Mouse (Mus musculus) stomach, embryonic 16.5 days (tissue): ENCODE data around the gene Kbtbd8. TPM values are rescaled to one million over a fixed set of nuclear protein-coding genes. Genes with fewer than 3 reads are reported as not detected.

Experiments
- ATAC-seq: fragments of 200-750 bp; cut with Nextera tagmentation; 2 replicates; pipeline ENCODE4 v1.8.0; 2017; ENCODE audit warnings: moderate number of reproducible peaks, moderate TSS enrichment; ENCODE audit not compliant: insufficient read depth, low FRiP score
- H3K27ac ChIP-seq: fragments of 300-500 bp; sonication (generic); 2 replicates; pipeline ENCODE4 v1.5.1; 2014; ENCODE audit warnings: low read length
- H3K27me3 ChIP-seq: fragments of 300-500 bp; sonication (generic); 2 replicates; pipeline ENCODE4 v1.6.1; 2014; ENCODE audit warnings: low read length, control low read depth, mixed read lengths; ENCODE audit not compliant: control insufficient read depth, insufficient read depth
- H3K36me3 ChIP-seq: fragments of 300-500 bp; sonication (generic); 2 replicates; pipeline ENCODE4 v1.6.1; 2014; ENCODE audit warnings: low read length; ENCODE audit not compliant: control insufficient read depth, insufficient read depth
- H3K4me1 ChIP-seq: fragments of 300-500 bp; sonication (generic); 2 replicates; pipeline ENCODE4 v1.6.1; 2014; ENCODE audit warnings: low read length, control low read depth, mixed read lengths; ENCODE audit not compliant: control insufficient read depth, insufficient read depth
- H3K4me2 ChIP-seq: fragments of 300-500 bp; sonication (generic); 2 replicates; pipeline ENCODE4 v1.6.1; 2014; ENCODE audit warnings: low read depth, low read length, mixed read lengths
- H3K4me3 ChIP-seq: fragments of 300-500 bp; sonication (generic); replicated peaks from 2 replicates; pipeline ENCODE4 v1.5.1; 2014; ENCODE audit warnings: mild to moderate bottlenecking, low read length
- H3K9ac ChIP-seq: fragments of 300-500 bp; sonication (generic); 2 replicates; pipeline ENCODE4 v1.6.1; 2014; ENCODE audit warnings: low read length
- H3K9me3 ChIP-seq: fragments of 300-500 bp; sonication (generic); replicated peaks from 2 replicates; pipeline ENCODE4 v1.6.1; 2016; ENCODE audit warnings: low read length, control low read depth; ENCODE audit not compliant: control insufficient read depth
- WGBS: fragments of 180-500 bp; shearing (Covaris S2); extraction: QIAGEN DNeasy Blood & Tissue Kit; methylation state at CpG from one replicate; pipeline ENCODE4 v1.1.7; 2014; 5-methylcytosine and 5-hydroxymethylcytosine counted together
- polyA plus RNA-seq: library from polyadenylated mRNA; unstranded; fragments of >200 nt; fragmentation: Nextera tagmentation; extraction: Ambion mirVana; gene quantifications from 2 replicates; pipeline ENCODE4 v1.2.1, GENCODE M21; 2015

The Kbtbd8 gene
- 4.1 and 4.2 TPM in 2 replicates for polyA plus RNA-seq

- H3K9me3 ChIP-seq: no peaks in the 10 kb centered on the region
- H3K36me3 ChIP-seq: no peaks in the 10 kb centered on the region
- H3K27ac ChIP-seq: peak within 1 kb of the TSS; percentile 76
- peak within 1 kb of the TSS; percentile 78 for H3K4me3 ChIP-seq
- H3K4me1 ChIP-seq: no peaks in the 10 kb centered on the region
- peak within 1 kb of the TSS; percentile 78 for H3K9ac ChIP-seq
- WGBS: 25% methylated on average over 13 of the region's 13 CpGs
- no peaks in the 10 kb centered on the region for H3K27me3 ChIP-seq
- ATAC-seq: no peak
- H3K4me2 ChIP-seq: peak within 1 kb of the TSS; percentile 86
Measured at GRCm38 (mm10) chr6:95116946-95117345, at the start of gene Kbtbd8. Gene Kbtbd8, plus strand, starts transcription at chr6:95117240.

GRCm38 (mm10) chr6:95069753-95070152 lies 47.3 kb upstream of the Kbtbd8 start:
- H3K4me2 ChIP-seq: no peak overlapping the region
- H3K9ac ChIP-seq: no peak overlapping the region
- WGBS: 89% methylated on average over 10 of the region's 10 CpGs
- H3K9me3 ChIP-seq: no peaks in the 10 kb centered on the region
- no peak overlapping the region for H3K27ac ChIP-seq
- H3K27me3 ChIP-seq: no peaks in the 10 kb centered on the region
- ATAC-seq: no peak
- no peaks in the 10 kb centered on the region for H3K36me3 ChIP-seq
- H3K4me3 ChIP-seq: no peak overlapping the region
- H3K4me1 ChIP-seq: no peaks in the 10 kb centered on the region

GRCm38 (mm10) chr6:95085276-95085675 lies 31.8 kb upstream of the Kbtbd8 start:
- Histone ChIP-seq H3K36me3 (no peaks in the 10 kb centered on the region), H3K9ac (no peak overlapping the region)
- WGBS: 73% methylated on average over 1 of the region's 1 CpGs

GRCm38 (mm10) chr6:95087154-95087846 lies 29.7 kb upstream of the Kbtbd8 start:
- Histone ChIP-seq H3K27me3 (no peaks in the 10 kb centered on the region), H3K27ac (no peak overlapping the region), H3K4me1 (no peaks in the 10 kb centered on the region), H3K4me3 (no peak overlapping the region), H3K9ac (no peak overlapping the region), H3K4me2 (no peak overlapping the region), H3K36me3 (no peaks in the 10 kb centered on the region), H3K9me3 (no peaks in the 10 kb centered on the region)
- WGBS: 77% methylated on average over 6 of the region's 6 CpGs
- no peak for ATAC-seq

More at GRCm38 (mm10) chr6:95085276-95085675, 31.8 kb upstream of the Kbtbd8 start:
- Histone ChIP-seq H3K4me2 (no peak overlapping the region), H3K27me3 (no peaks in the 10 kb centered on the region), H3K9me3 (no peaks in the 10 kb centered on the region), H3K4me1 (no peaks in the 10 kb centered on the region), H3K4me3 (no peak overlapping the region), H3K27ac (no peak overlapping the region)
- no peak for ATAC-seq

- 47% methylated on average over 4 of the region's 4 CpGs for WGBS
Measured at GRCm38 (mm10) chr6:95088075-95088474, 29.0 kb upstream of the Kbtbd8 start.

GRCm38 (mm10) chr6:95094695-95095094 lies 22.3 kb upstream of the Kbtbd8 start:
- no peak overlapping the region for H3K4me3 ChIP-seq
- no peak overlapping the region for H3K9ac ChIP-seq
- WGBS: 47% methylated on average over 2 of the region's 2 CpGs
- H3K9me3 ChIP-seq: no peaks in the 10 kb centered on the region
- H3K27me3 ChIP-seq: no peaks in the 10 kb centered on the region
- H3K27ac ChIP-seq: no peak overlapping the region
- no peak for ATAC-seq
- H3K4me2 ChIP-seq: no peak overlapping the region
- H3K4me1 ChIP-seq: peaks cover 4% of the 10 kb centered on the region; the same call in 1 of the 2 replicates
- no peaks in the 10 kb centered on the region for H3K36me3 ChIP-seq

More at GRCm38 (mm10) chr6:95088075-95088474, 29.0 kb upstream of the Kbtbd8 start:
- Histone ChIP-seq H3K36me3 (no peaks in the 10 kb centered on the region), H3K4me3 (no peak overlapping the region), H3K4me2 (no peak overlapping the region), H3K9ac (no peak overlapping the region), H3K4me1 (no peaks in the 10 kb centered on the region), H3K9me3 (no peaks in the 10 kb centered on the region), H3K27me3 (no peaks in the 10 kb centered on the region), H3K27ac (no peak overlapping the region)
- ATAC-seq: no peak

GRCm38 (mm10) chr6:95098366-95099109 lies 18.5 kb upstream of the Kbtbd8 start:
- peak overlapping the region; percentile 16; the same call in 1 of the 2 replicates for H3K4me2 ChIP-seq
- no peaks in the 10 kb centered on the region for H3K27me3 ChIP-seq
- no peak overlapping the region for H3K27ac ChIP-seq
- peak; percentile 47; the same call in 1 of the 2 replicates for ATAC-seq
- H3K9ac ChIP-seq: no peak overlapping the region; the same call in 1 of the 2 replicates
- no peak overlapping the region for H3K4me3 ChIP-seq
- WGBS: 13% methylated on average over 21 of the region's 21 CpGs
- H3K4me1 ChIP-seq: peaks cover 4% of the 10 kb centered on the region; the same call in 1 of the 2 replicates
- H3K9me3 ChIP-seq: no peaks in the 10 kb centered on the region
- H3K36me3 ChIP-seq: no peaks in the 10 kb centered on the region

- no peak overlapping the region for H3K9ac ChIP-seq
- H3K27me3 ChIP-seq: no peaks in the 10 kb centered on the region
- 68% methylated on average over 3 of the region's 3 CpGs for WGBS
- H3K4me2 ChIP-seq: no peak overlapping the region
- H3K36me3 ChIP-seq: no peaks in the 10 kb centered on the region
- H3K4me1 ChIP-seq: peaks cover under 1% of the 10 kb centered on the region; the same call in 1 of the 2 replicates
- ATAC-seq: no peak
- no peak overlapping the region for H3K27ac ChIP-seq
- H3K9me3 ChIP-seq: no peaks in the 10 kb centered on the region
- no peak overlapping the region for H3K4me3 ChIP-seq
Measured at GRCm38 (mm10) chr6:95103706-95104105, 13.3 kb upstream of the Kbtbd8 start.

- no peak overlapping the region for H3K4me2 ChIP-seq
- no peak overlapping the region for H3K9ac ChIP-seq
- H3K27ac ChIP-seq: no peak overlapping the region
- no peak for ATAC-seq
- no peaks in the 10 kb centered on the region for H3K27me3 ChIP-seq
- no peaks in the 10 kb centered on the region for H3K9me3 ChIP-seq
- no peaks in the 10 kb centered on the region for H3K4me1 ChIP-seq
- no peak overlapping the region for H3K4me3 ChIP-seq
- no peaks in the 10 kb centered on the region for H3K36me3 ChIP-seq
Measured at GRCm38 (mm10) chr6:95108437-95108836, 8.6 kb upstream of the Kbtbd8 start.
